Mouse (Mus musculus) intestine, embryonic 16.5 days (tissue): ENCODE results near the gene Pirb. TPM values are rescaled to one million over a fixed set of nuclear protein-coding genes. Genes with fewer than 3 reads are reported as not detected.

Source experiments
- ATAC-seq: fragments of 200-750 bp; cut with Nextera tagmentation; 2 replicates; pipeline ENCODE4 v1.8.0; 2017; ENCODE audit warnings: moderate TSS enrichment, moderate library complexity
- H3K27ac ChIP-seq: fragments of 300-500 bp; sonication (generic); 2 replicates; pipeline ENCODE4 v1.5.1; 2014; ENCODE audit warnings: mild to moderate bottlenecking, low read length
- H3K27me3 ChIP-seq: fragments of 300-500 bp; sonication (generic); replicated peaks from 2 replicates; pipeline ENCODE4 v1.6.1; 2014; ENCODE audit warnings: low read length, control low read depth, mixed read lengths; ENCODE audit not compliant: control insufficient read depth, insufficient read depth
- H3K36me3 ChIP-seq: fragments of 300-500 bp; sonication (generic); 2 replicates; pipeline ENCODE4 v1.6.1; 2014; ENCODE audit warnings: low read length, control low read depth; ENCODE audit not compliant: control insufficient read depth, insufficient read depth
- H3K4me1 ChIP-seq: fragments of 300-500 bp; sonication (generic); 2 replicates; pipeline ENCODE4 v1.6.1; 2014; ENCODE audit warnings: low read length, control low read depth, mixed read lengths; ENCODE audit not compliant: control insufficient read depth, insufficient read depth
- H3K4me2 ChIP-seq: fragments of 300-500 bp; sonication (generic); 2 replicates; pipeline ENCODE4 v1.6.1; 2014; ENCODE audit warnings: low read depth, low read length, control low read depth
- H3K4me3 ChIP-seq: fragments of 300-500 bp; sonication (generic); 2 replicates; pipeline ENCODE4 v1.5.1; 2014; ENCODE audit warnings: mild to moderate bottlenecking, low read length
- H3K9ac ChIP-seq: fragments of 300-500 bp; sonication (generic); 2 replicates; pipeline ENCODE4 v1.6.1; 2014; ENCODE audit warnings: low read depth, low read length
- H3K9me3 ChIP-seq: fragments of 300-500 bp; sonication (generic); 2 replicates; pipeline ENCODE4 v1.6.1; 2016; ENCODE audit warnings: low read length, control low read depth; ENCODE audit not compliant: control insufficient read depth
- WGBS: fragments of 180-500 bp; shearing (Covaris S2); extraction: QIAGEN DNeasy Blood & Tissue Kit; methylation state at CpG from one replicate; pipeline ENCODE4 v1.1.7; 2014; 5-methylcytosine and 5-hydroxymethylcytosine counted together
- polyA plus RNA-seq: library from polyadenylated mRNA; unstranded; fragments of >200 nt; fragmentation: Nextera tagmentation; extraction: Ambion mirVana; gene quantifications from 2 replicates; pipeline ENCODE4 v1.2.1, GENCODE M21; 2015

Pirb gene
- polyA plus RNA-seq, 1 experiment from 2014 or later = 0.94 TPM

- Histone ChIP-seq H3K9ac (peak overlapping the region; percentile 95), H3K36me3 (no peaks in the 10 kb centered on the region; the same call in 1 of the 2 replicates), H3K4me2 (peak overlapping the region; percentile 89), H3K4me1 (peaks cover 12% of the 10 kb centered on the region), H3K4me3 (peak overlapping the region; percentile 87), H3K9me3 (no peaks in the 10 kb centered on the region), H3K27ac (peak overlapping the region; percentile 94), H3K27me3 (no peaks in the 10 kb centered on the region)
- 0% methylated on average over 50 of the region's 55 CpGs for WGBS
- ATAC-seq = peak; percentile 64
Measured at GRCm38 (mm10) chr7:3694076-3694948, 25.9 kb downstream of the Pirb start.

GRCm38 (mm10) chr7:3693809-3694075 lies 26.4 kb downstream of the Pirb start:
- H3K4me2 ChIP-seq = peak overlapping the region; percentile 89
- no peaks in the 10 kb centered on the region; the same call in 1 of the 2 replicates for H3K36me3 ChIP-seq
- no peaks in the 10 kb centered on the region for H3K27me3 ChIP-seq
- WGBS = under 1% methylated on average over 18 of the region's 18 CpGs
- H3K9ac ChIP-seq = peak overlapping the region; percentile 95
- H3K4me1 ChIP-seq = peaks cover 12% of the 10 kb centered on the region
- ATAC-seq = no peak
- peak overlapping the region; percentile 87 for H3K4me3 ChIP-seq
- H3K27ac ChIP-seq = peak overlapping the region; percentile 94
- no peaks in the 10 kb centered on the region for H3K9me3 ChIP-seq

- peak within 1 kb of the TSS; percentile 94 for H3K27ac ChIP-seq
- no peaks in the 10 kb centered on the region for H3K27me3 ChIP-seq
- H3K4me1 ChIP-seq = peaks cover 12% of the 10 kb centered on the region
- under 1% methylated on average over 55 of the region's 55 CpGs for WGBS
- H3K9ac ChIP-seq = peak within 1 kb of the TSS; percentile 95
- H3K4me2 ChIP-seq = peak within 1 kb of the TSS; percentile 89
- H3K36me3 ChIP-seq = no peaks in the 10 kb centered on the region; the same call in 1 of the 2 replicates
- no peaks in the 10 kb centered on the region for H3K9me3 ChIP-seq
- peak; percentile 92 for ATAC-seq
- peak within 1 kb of the TSS; percentile 87 for H3K4me3 ChIP-seq
Measured at GRCm38 (mm10) chr7:3692987-3693808, 27.0 kb downstream of the Pirb start, which contains the start of gene Mboat7. Gene Mboat7, minus strand, starts transcription at chr7:3693523.

GRCm38 (mm10) chr7:3692382-3692986 lies 27.7 kb downstream of the Pirb start, which contains the start of gene Tsen34:
Gene Tsen34, plus strand, starts transcription at chr7:3692863.
- no peaks in the 10 kb centered on the region for H3K9me3 ChIP-seq
- H3K4me1 ChIP-seq = peaks cover 12% of the 10 kb centered on the region
- peak within 1 kb of the TSS; percentile 95 for H3K9ac ChIP-seq
- WGBS = under 1% methylated on average over 49 of the region's 49 CpGs
- peak within 1 kb of the TSS; percentile 94 for H3K27ac ChIP-seq
- H3K4me2 ChIP-seq = peak within 1 kb of the TSS; percentile 89
- peak within 1 kb of the TSS; percentile 87 for H3K4me3 ChIP-seq
- ATAC-seq = no peak
- H3K36me3 ChIP-seq = no peaks in the 10 kb centered on the region
- no peaks in the 10 kb centered on the region for H3K27me3 ChIP-seq

- H3K9me3 ChIP-seq = no peaks in the 10 kb centered on the region
- H3K27ac ChIP-seq = no peak overlapping the region
- H3K4me1 ChIP-seq = peaks cover 12% of the 10 kb centered on the region
- H3K4me3 ChIP-seq = peak overlapping the region; percentile 87
- H3K9ac ChIP-seq = peak overlapping the region; percentile 95
- no peak for ATAC-seq
- H3K27me3 ChIP-seq = no peaks in the 10 kb centered on the region
- H3K36me3 ChIP-seq = no peaks in the 10 kb centered on the region
- H3K4me2 ChIP-seq = peak overlapping the region; percentile 89
- WGBS = 37% methylated on average over 3 of the region's 3 CpGs
Measured at GRCm38 (mm10) chr7:3691919-3692318, 28.3 kb downstream of the Pirb start.

GRCm38 (mm10) chr7:3685400-3686187 lies 34.6 kb downstream of the Pirb start:
- Histone ChIP-seq H3K4me2 (no peak overlapping the region), H3K4me3 (no peak overlapping the region), H3K27ac (no peak overlapping the region), H3K9ac (no peak overlapping the region), H3K36me3 (peaks cover 8% of the 10 kb centered on the region; the same call in 1 of the 2 replicates), H3K9me3 (no peaks in the 10 kb centered on the region), H3K27me3 (no peaks in the 10 kb centered on the region), H3K4me1 (no peaks in the 10 kb centered on the region)
- no peak for ATAC-seq
- 89% methylated on average over 31 of the region's 31 CpGs for WGBS

GRCm38 (mm10) chr7:3684698-3685097 lies 35.5 kb downstream of the Pirb start:
- H3K27ac ChIP-seq = no peak overlapping the region
- H3K4me2 ChIP-seq = no peak overlapping the region

GRCm38 (mm10) chr7:3683908-3684550 lies 36.2 kb downstream of the Pirb start:
- WGBS = 81% methylated on average over 10 of the region's 10 CpGs
- Histone ChIP-seq H3K4me3 (no peak overlapping the region), H3K36me3 (peaks cover 8% of the 10 kb centered on the region; the same call in 1 of the 2 replicates), H3K27ac (no peak overlapping the region), H3K27me3 (no peaks in the 10 kb centered on the region), H3K4me1 (no peaks in the 10 kb centered on the region), H3K4me2 (no peak overlapping the region), H3K9ac (no peak overlapping the region), H3K9me3 (no peaks in the 10 kb centered on the region)
- no peak for ATAC-seq

More at GRCm38 (mm10) chr7:3684698-3685097, 35.5 kb downstream of the Pirb start:
- Histone ChIP-seq H3K4me1 (no peaks in the 10 kb centered on the region), H3K36me3 (peaks cover 8% of the 10 kb centered on the region; the same call in 1 of the 2 replicates), H3K27me3 (no peaks in the 10 kb centered on the region), H3K9me3 (no peaks in the 10 kb centered on the region), H3K9ac (no peak overlapping the region), H3K4me3 (no peak overlapping the region)
- ATAC-seq = no peak
- WGBS = 86% methylated on average over 8 of the region's 8 CpGs
